Mouse (Mus musculus) heart, postnatal 14 days (tissue): ENCODE measurements around the gene Lhfpl5. TPM values are rescaled to one million over a fixed set of nuclear protein-coding genes. Genes with fewer than 3 reads are reported as not detected.
A peak's percentile ranks its signal among the peaks of the same experiment; 100 is the strongest.

Experiments
- DNase-seq, 2 experiments: peaks; one replicate each; pipeline ENCODE4 v3.0.0; 2021 to 2022
- intact Hi-C: fragments of 180-260 bp; cut with DNase I; formaldehyde crosslinking; loops from one replicate; pipeline ENCODE4 v1.15.1; 2025
- microRNA-seq, 2 experiments: library from miRNA; unstranded; fragments of <30 nt; microRNA quantifications; one replicate each; pipeline ENCODE4 v1.2.0; 2021 to 2022
- total RNA-seq, 2 experiments: library from RNA; stranded (reverse); gene quantifications; 2 replicates each; pipeline ENCODE4 v1.2.3; 2021

The Lhfpl5 gene
- total RNA-seq, 2 experiments from 2014 or later = not detected

GRCm38 (mm10) chr17:28621381-28622299, 46.2 kb downstream of the Lhfpl5 start:
- peak; percentile 38 to 43 for DNase-seq
- intact Hi-C loops = no loop called here

GRCm38 (mm10) chr17:28622300-28622759, 46.9 kb downstream of the Lhfpl5 start, which contains the start of gene Srpk1:
Gene Srpk1, minus strand, starts transcription at chr17:28622709.
- DNase-seq = peak; percentile 93 to 95
- intact Hi-C loops = no loop called here

- intact Hi-C loops = no loop called here
- DNase-seq = no peak
Observed at GRCm38 (mm10) chr17:28624841-28625240, 49.4 kb downstream of the Lhfpl5 start.

GRCm38 (mm10) chr17:28625327-28625726, 49.9 kb downstream of the Lhfpl5 start:
- no peak for DNase-seq
- intact Hi-C loops = no loop called here

- no peak for DNase-seq
- intact Hi-C loops = no loop called here
Observed at GRCm38 (mm10) chr17:28626937-28627336, 51.5 kb downstream of the Lhfpl5 start.

GRCm38 (mm10) chr17:28628248-28629124, 53.0 kb downstream of the Lhfpl5 start:
- intact Hi-C loops = no loop called here
- no peak for DNase-seq

GRCm38 (mm10) chr17:28629125-28629524, 53.7 kb downstream of the Lhfpl5 start:
- intact Hi-C loops = no loop called here
- DNase-seq = no peak

Small RNA genes within 50 kb of the gene (microRNA-seq; reads per million reads assigned to microRNA genes)
- 0 reads per million in 2 experiments for gene Gm25195
- 0 reads per million in 2 experiments for gene Mir6969

Other genes with a start within 250 kb of the Lhfpl5 start
- 100 to 1,000 TPM; 411 to 471 TPM for gene Rpl10a, start 247.2 kb upstream of the Lhfpl5 start, total RNA-seq
- gene Tead3, start 224.8 kb upstream of the Lhfpl5 start, total RNA-seq = 10 to 100 TPM; 12.3 to 19.2 TPM
- gene Tulp1, start 210.4 kb upstream of the Lhfpl5 start, total RNA-seq = under 1 TPM; 0.41 TPM
- gene Fkbp5, start 58.1 kb upstream of the Lhfpl5 start, total RNA-seq = 10 to 100 TPM; 36.9 to 41.0 TPM
- gene Armc12, start 44.8 kb upstream of the Lhfpl5 start, total RNA-seq = not detected
- not detected for gene Clpsl2, start 26.2 kb upstream of the Lhfpl5 start, total RNA-seq
- gene Clps, start 14.9 kb upstream of the Lhfpl5 start, total RNA-seq = not detected
- 10 to 100 TPM; 34.9 to 35.2 TPM for gene Srpk1, start 47.1 kb downstream of the Lhfpl5 start, total RNA-seq
- under 1 TPM; 0.59 to 0.62 TPM for gene Slc26a8, start 114.6 kb downstream of the Lhfpl5 start, total RNA-seq
- gene Mapk14, start 115.7 kb downstream of the Lhfpl5 start, total RNA-seq = 10 to 100 TPM; 51.2 to 51.4 TPM
- gene AC170998.1, start 150.4 kb downstream of the Lhfpl5 start, total RNA-seq = 1 to 10 TPM in 1 of 2 experiments, under 1 TPM in 1; 0.98 to 1.4 TPM
- under 1 TPM; 0.17 to 0.33 TPM for gene Mapk13, start 193.7 kb downstream of the Lhfpl5 start, total RNA-seq
- 10 to 100 TPM; 17.2 to 18.5 TPM for gene Brpf3, start 225.4 kb downstream of the Lhfpl5 start, total RNA-seq